Mouse (Mus musculus) kidney, postnatal 0 days (tissue): ENCODE data around the gene Pard3. TPM values are rescaled to one million over a fixed set of nuclear protein-coding genes. Genes with fewer than 3 reads are reported as not detected.
A peak's percentile ranks its signal among the peaks of the same experiment; 100 is the strongest.

Source experiments
- ATAC-seq: fragments of 200-750 bp; cut with Nextera tagmentation; replicated peaks from 2 replicates; pipeline ENCODE4 v1.8.0; 2017; ENCODE audit warnings: low read depth, moderate number of reproducible peaks, moderate TSS enrichment, moderate library complexity; ENCODE audit not compliant: low FRiP score
- DNase-seq: peaks from one replicate; pipeline ENCODE4 v3.0.0-alpha.2; 2016; ENCODE audit warnings: low spot score
- H3K27ac ChIP-seq: fragments of 300-500 bp; sonication (generic); 2 replicates; pipeline ENCODE4 v1.5.1; 2014; ENCODE audit warnings: mild to moderate bottlenecking
- H3K27me3 ChIP-seq: fragments of 300-500 bp; sonication (generic); 2 replicates; pipeline ENCODE4 v1.6.1; 2014; ENCODE audit warnings: low read length, mixed read lengths; ENCODE audit not compliant: insufficient read depth
- H3K36me3 ChIP-seq: fragments of 300-500 bp; sonication (generic); 2 replicates; pipeline ENCODE4 v1.6.1; 2014; ENCODE audit warnings: low read length, mixed read lengths; ENCODE audit not compliant: insufficient read depth
- H3K4me1 ChIP-seq: fragments of 300-500 bp; sonication (generic); replicated peaks from 2 replicates; pipeline ENCODE4 v1.6.1; 2014; ENCODE audit warnings: antibody characterized with exemption, low read length, mixed read lengths; ENCODE audit not compliant: insufficient read depth
- H3K4me2 ChIP-seq: fragments of 300-500 bp; sonication (generic); 2 replicates; pipeline ENCODE4 v1.6.1; 2014; ENCODE audit warnings: mild to moderate bottlenecking, low read length, moderate library complexity, mixed read lengths
- H3K4me3 ChIP-seq: fragments of 300-500 bp; sonication (generic); replicated peaks from 2 replicates; pipeline ENCODE4 v1.5.1; 2014; ENCODE audit warnings: low read depth, low read length
- H3K9ac ChIP-seq: fragments of 300-500 bp; sonication (generic); 2 replicates; pipeline ENCODE4 v1.6.1; 2014; ENCODE audit warnings: low read depth, low read length
- H3K9me3 ChIP-seq: fragments of 300-500 bp; sonication (generic); replicated peaks from 2 replicates; pipeline ENCODE4 v1.6.1; 2016; ENCODE audit warnings: low read length, inconsistent platforms, mixed read lengths
- CTCF ChIP-seq: IDR thresholded peaks from 2 replicates; pipeline ENCODE4 v1.5.1; 2016; ENCODE audit warnings: antibody characterized with exemption, low read depth, mild to moderate bottlenecking, moderate library complexity
- WGBS: fragments of 180-500 bp; shearing (Covaris S2); extraction: QIAGEN DNeasy Blood & Tissue Kit; methylation state at CpG from one replicate; pipeline ENCODE4 v1.1.7; 2014; 5-methylcytosine and 5-hydroxymethylcytosine counted together
- polyA plus RNA-seq: library from polyadenylated mRNA; unstranded; fragments of >200 nt; fragmentation: Nextera tagmentation; extraction: Ambion mirVana; gene quantifications from 2 replicates; pipeline ENCODE4 v1.2.1, GENCODE M21; 2015

Pard3 gene
- polyA plus RNA-seq, 1 experiment from 2014 or later, result 23.1 TPM

DNA sequence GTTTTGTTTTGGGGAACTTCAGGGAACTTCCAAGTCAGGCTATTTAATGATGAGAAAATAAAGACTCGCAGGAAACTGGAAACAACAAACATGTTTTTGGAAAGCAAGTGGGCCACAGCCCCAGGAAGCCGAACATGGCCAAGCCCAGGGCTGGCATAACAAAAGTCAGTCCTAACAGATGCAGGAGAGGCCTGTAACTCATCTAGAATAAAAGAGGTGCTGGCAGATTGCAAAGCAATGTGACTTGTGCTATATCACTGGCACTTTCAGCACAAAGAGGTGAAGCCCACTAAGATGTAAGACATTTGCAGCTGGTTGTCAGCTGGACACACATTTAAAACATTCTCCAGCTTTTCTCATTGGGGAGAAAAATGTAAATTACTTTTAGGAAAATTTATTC is 553.0 kb downstream of the Pard3 start:
- no peak for ATAC-seq
- H3K9me3 ChIP-seq, result no peaks in the 10 kb centered on the region
- no peak for TF ChIP-seq CTCF
- DNase-seq, result no peak
- no peak overlapping the region for H3K4me3 ChIP-seq
- H3K27ac ChIP-seq, result no peak overlapping the region
- no peaks in the 10 kb centered on the region for H3K27me3 ChIP-seq
- H3K36me3 ChIP-seq, result no peaks in the 10 kb centered on the region
- H3K9ac ChIP-seq, result no peak overlapping the region
- no peak overlapping the region for H3K4me2 ChIP-seq
- H3K4me1 ChIP-seq, result no peaks in the 10 kb centered on the region
- WGBS, result 65% methylated on average over 2 of the region's 2 CpGs

- no peak overlapping the region for H3K9ac ChIP-seq
- WGBS, result 89% methylated on average over 3 of the region's 3 CpGs
Observed at GRCm38 (mm10) chr8:127622137-127622536, 558.4 kb downstream of the Pard3 start.

GRCm38 (mm10) chr8:127638232-127639087 is 574.8 kb downstream of the Pard3 start:
- Histone ChIP-seq H3K27ac (no peak overlapping the region), H3K27me3 (no peaks in the 10 kb centered on the region), H3K36me3 (no peaks in the 10 kb centered on the region), H3K4me2 (no peak overlapping the region), H3K9ac (no peak overlapping the region), H3K4me3 (no peak overlapping the region), H3K4me1 (no peaks in the 10 kb centered on the region), H3K9me3 (no peaks in the 10 kb centered on the region)
- no peak for TF ChIP-seq CTCF
- WGBS, result 67% methylated on average over 9 of the region's 9 CpGs
- ATAC-seq (no peak), DNase-seq (peak; percentile 19)

More at GRCm38 (mm10) chr8:127622137-127622536, 558.4 kb downstream of the Pard3 start:
- no peaks in the 10 kb centered on the region for H3K36me3 ChIP-seq
- no peak overlapping the region for H3K4me2 ChIP-seq
- DNase-seq, result no peak
- no peak for ATAC-seq
- no peak for TF ChIP-seq CTCF
- no peak overlapping the region for H3K4me3 ChIP-seq
- no peak overlapping the region for H3K27ac ChIP-seq
- H3K27me3 ChIP-seq, result no peaks in the 10 kb centered on the region
- H3K9me3 ChIP-seq, result no peaks in the 10 kb centered on the region
- no peaks in the 10 kb centered on the region for H3K4me1 ChIP-seq

GRCm38 (mm10) chr8:127639088-127639453 is 575.4 kb downstream of the Pard3 start:
- Histone ChIP-seq H3K4me3 (no peak overlapping the region), H3K36me3 (no peaks in the 10 kb centered on the region), H3K9me3 (no peaks in the 10 kb centered on the region), H3K27ac (no peak overlapping the region), H3K4me1 (no peaks in the 10 kb centered on the region), H3K4me2 (no peak overlapping the region), H3K9ac (no peak overlapping the region), H3K27me3 (no peaks in the 10 kb centered on the region)
- 95% methylated on average over 4 of the region's 4 CpGs for WGBS
- TF ChIP-seq CTCF, result no peak
- ATAC-seq, result no peak
- no peak for DNase-seq

- no peak overlapping the region for H3K27ac ChIP-seq
- no peak overlapping the region for H3K4me2 ChIP-seq
- H3K9me3 ChIP-seq, result no peaks in the 10 kb centered on the region
- H3K36me3 ChIP-seq, result no peaks in the 10 kb centered on the region
- no peak for DNase-seq
- H3K4me3 ChIP-seq, result no peak overlapping the region
- H3K9ac ChIP-seq, result no peak overlapping the region
- WGBS, result 97% methylated on average over 3 of the region's 3 CpGs
- ATAC-seq, result no peak
- no peak for TF ChIP-seq CTCF
- H3K4me1 ChIP-seq, result no peaks in the 10 kb centered on the region
- no peaks in the 10 kb centered on the region for H3K27me3 ChIP-seq
Observed at GRCm38 (mm10) chr8:127655559-127655958, 591.9 kb downstream of the Pard3 start.

Other genes with a start within 250 kb of the Pard3 start
- gene Tomm20, start 118.0 kb upstream of the Pard3 start, polyA plus RNA-seq, result 309 and 315 TPM in 2 replicates
- 28.6 and 31.4 TPM in 2 replicates for gene Rbm34, start 92.8 kb upstream of the Pard3 start, polyA plus RNA-seq